Mouse (Mus musculus): Measurements from ENCODE around the gene Pomp.

The Pomp gene

DNA sequence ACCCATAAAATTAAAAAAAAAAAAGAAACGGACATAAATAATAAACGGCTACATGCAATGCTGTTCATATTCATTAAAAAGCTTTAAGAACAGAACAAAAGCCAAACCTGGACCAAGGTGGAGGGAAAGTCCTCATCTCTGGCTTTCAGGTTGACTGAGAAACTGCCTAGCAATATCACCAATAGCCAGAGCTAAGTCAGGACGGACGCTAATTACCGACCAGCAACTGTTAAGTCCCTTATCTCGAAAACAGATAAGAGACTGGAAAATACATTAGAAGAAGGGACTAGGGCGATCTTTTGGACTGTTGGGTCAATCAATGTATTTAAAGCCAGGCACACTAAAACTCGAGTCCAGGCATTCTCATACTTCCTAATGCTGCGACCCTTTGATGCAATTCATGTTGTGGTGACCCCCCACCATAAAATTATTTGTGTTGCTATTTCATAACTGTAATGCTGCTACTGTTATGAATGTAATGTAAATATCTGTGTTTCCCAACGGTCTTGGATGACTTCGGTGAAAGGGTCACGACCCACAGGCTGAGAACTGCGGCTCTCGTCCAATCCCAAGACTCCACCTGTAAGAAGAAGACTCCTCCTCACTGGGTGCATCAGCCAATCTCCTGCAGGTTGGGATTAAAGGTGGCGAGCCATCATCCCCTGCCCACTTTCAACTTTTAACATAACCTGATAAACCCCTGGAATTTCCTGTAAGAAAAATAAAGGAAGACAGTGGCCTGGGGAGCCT, 41.9 kb downstream of the Pomp start:
- DNase-seq (ENCODE audit: low read depth), result no peak

DNA sequence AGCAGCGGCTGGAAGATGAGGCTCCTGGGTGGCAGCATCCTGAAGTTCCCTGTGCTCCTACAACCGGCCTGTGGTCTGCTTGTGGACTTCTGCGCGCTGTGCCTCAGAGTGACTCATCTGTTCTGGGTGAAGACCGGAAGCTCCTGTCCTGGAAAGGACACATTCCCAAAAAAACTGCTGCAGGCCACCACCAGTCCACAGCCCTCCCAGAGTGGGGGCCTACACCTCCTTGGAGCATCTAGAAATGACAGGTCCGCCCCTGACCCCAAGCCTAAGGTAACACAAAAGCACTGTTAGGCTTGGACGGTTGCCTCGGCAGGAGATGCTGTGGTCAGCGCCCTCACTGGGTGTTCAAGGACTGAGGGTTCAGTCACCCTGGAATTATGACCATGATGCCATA, 42.9 kb downstream of the Pomp start:
- no peak for DNase-seq (ENCODE audit: low read depth)

DNA sequence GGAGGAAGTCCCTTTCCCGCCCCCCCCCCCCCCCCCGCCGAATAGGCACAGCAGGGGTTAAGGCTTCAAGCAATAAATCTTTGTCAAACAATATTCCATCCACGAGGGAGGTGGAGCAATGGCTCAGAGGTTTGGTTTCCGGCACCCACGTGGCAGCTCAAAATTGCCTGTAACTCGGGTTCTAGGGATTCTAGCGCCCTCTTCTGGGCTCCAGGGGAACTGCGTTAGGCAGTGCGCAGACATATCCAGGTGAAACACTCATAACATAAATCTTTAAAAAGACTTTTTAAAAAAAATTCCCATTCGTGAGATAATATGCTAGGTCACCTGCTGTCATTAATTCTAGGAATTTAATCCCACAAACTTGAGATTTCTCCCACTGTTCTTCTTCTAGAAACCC, 46.9 kb downstream of the Pomp start:
- no peak for DNase-seq (ENCODE audit: low read depth)

GRCm38 (mm10) chr5:147907851-147908250, 47.6 kb downstream of the Pomp start:
- no peak for DNase-seq (ENCODE audit: low read depth)

GRCm38 (mm10) chr5:147910807-147911509, 50.7 kb downstream of the Pomp start:
- DNase-seq (ENCODE audit: low read depth), result no peak

GRCm38 (mm10) chr5:147911744-147912143, 51.5 kb downstream of the Pomp start:
- no peak for DNase-seq (ENCODE audit: low read depth)

GRCm38 (mm10) chr5:147913241-147913842, 53.1 kb downstream of the Pomp start:
- no peak for DNase-seq (ENCODE audit: low read depth)

- no peak for DNase-seq (ENCODE audit: low read depth)
Measured at GRCm38 (mm10) chr5:147915038-147915566, 54.8 kb downstream of the Pomp start.

GRCm38 (mm10) chr5:147916171-147916570, 55.9 kb downstream of the Pomp start:
- DNase-seq (ENCODE audit: low read depth), result no peak

DNA sequence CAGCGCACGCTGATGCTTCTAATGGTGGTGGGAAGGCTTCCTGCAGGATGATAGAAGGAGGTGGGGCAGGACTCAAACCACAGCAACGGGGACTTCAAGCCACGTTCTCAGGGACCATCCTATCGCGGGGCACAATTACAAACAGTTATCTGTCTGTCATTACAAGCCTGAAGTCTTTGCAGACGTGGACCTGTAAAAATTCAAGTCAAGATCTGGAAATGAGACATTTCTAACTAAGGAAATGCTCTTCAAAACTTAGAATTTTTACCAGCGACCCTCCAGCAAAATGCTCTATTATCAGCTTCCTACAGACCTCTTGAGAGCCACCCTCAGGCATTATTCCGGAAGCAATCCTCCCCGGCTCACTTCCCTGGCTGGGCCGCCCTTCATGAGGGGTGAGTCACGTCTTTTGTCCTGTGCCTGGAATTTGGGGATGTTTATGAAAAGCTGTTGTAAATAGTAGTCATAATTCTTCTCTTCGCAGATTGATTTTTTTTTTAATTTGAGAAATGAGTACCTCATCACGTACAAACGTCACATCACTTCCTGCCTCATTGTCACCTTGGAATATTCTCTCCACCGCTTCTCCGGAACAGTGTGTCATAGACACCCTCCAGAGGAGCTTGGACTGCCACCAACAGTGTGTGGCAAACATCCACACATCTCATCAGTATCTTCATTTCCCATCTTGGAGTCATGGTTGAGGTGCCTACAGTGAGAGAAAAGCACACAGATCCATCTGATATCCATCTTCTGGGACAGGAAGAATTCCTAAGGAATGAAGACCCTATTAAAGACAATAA, 58.0 kb downstream of the Pomp start:
- no peak for DNase-seq (ENCODE audit: low read depth)

- no peak for DNase-seq (ENCODE audit: low read depth)
Measured at GRCm38 (mm10) chr5:147924621-147925020, 64.4 kb downstream of the Pomp start.
